ENCODE assay signal across 13 mouse cellular contexts in the genomic region with DNA sequence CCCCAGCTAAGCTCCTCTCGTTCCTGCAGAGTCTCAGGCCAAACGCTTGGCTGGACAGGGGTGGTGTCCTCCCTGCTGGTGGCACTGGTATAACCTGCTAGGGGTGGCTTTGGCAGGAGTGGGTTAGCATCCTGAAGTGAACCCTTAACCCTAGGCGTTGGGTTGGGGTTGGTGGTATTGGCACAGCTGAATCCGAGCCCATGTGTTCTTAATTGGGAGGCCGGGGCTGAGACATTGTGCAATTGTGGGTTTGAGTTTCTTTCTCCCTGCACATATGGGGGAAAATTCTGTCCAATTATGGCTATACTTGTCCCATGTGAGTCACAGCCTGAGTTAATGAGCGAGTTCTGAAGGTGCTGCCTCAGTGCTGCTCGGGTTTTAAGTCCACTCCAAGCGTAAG. TPM values are rescaled to one million over a fixed set of nuclear protein-coding genes. Genes with fewer than 3 reads are reported as not detected.
DNase-seq lines count a peak whose midpoint lies in the region; ATAC-seq lines count a peak whose summit lies in the region.
"Had no signal": no experiment of that assay in that cellular context is flagged by ENCODE, and none has a peak within 500 bp of the region (broad histone marks: within the 10 kb centered on the region; RNA-seq: fewer than 3 reads in every experiment).

No protein-coding gene starts in this region.

- no peaks in the 10 kb centered on the region for H3K27me3 ChIP-seq in kidney, embryonic 15.5 days
- H3K27me3 ChIP-seq in kidney, embryonic 16.5 days (ENCODE audit: insufficient read depth, low read length): no peaks in the 10 kb centered on the region
- H3K27me3 ChIP-seq in stomach, embryonic 15.5 days (replicated peaks): no peaks in the 10 kb centered on the region
- H3K27me3 ChIP-seq: midbrain, embryonic 12.5 days had no signal

- 59% methylated on average over 8 of the region's 8 CpGs for WGBS in kidney, embryonic 15.5 days
- WGBS in kidney, embryonic 16.5 days: 54% methylated on average over 8 of the region's 8 CpGs
- WGBS in stomach, embryonic 15.5 days: 55% methylated on average over 8 of the region's 8 CpGs

- ATAC-seq in kidney, embryonic 15.5 days (replicated peaks; ENCODE audit: low FRiP score): peak; percentile 52
- no peak for ATAC-seq in kidney, embryonic 16.5 days (ENCODE audit: low FRiP score, low TSS enrichment)
- no peak for ATAC-seq in stomach, embryonic 15.5 days (ENCODE audit: insufficient read depth, low FRiP score, low read depth)

- no peaks in the 10 kb centered on the region for H3K36me3 ChIP-seq in kidney, embryonic 15.5 days
- H3K36me3 ChIP-seq in kidney, embryonic 16.5 days (ENCODE audit: insufficient read depth, low read length): no peaks in the 10 kb centered on the region
- no peaks in the 10 kb centered on the region for H3K36me3 ChIP-seq in stomach, embryonic 15.5 days
- H3K36me3 ChIP-seq: midbrain, embryonic 12.5 days had no signal

- DNase-seq in adipocyte (ENCODE audit: low spot score): peak; percentile 64
- peak; percentile 79 for DNase-seq in fibroblast of lung, adult 2 months (ENCODE audit: low read depth)
- DNase-seq in kidney, postnatal 10 days: no peak
- DNase-seq in adrenal gland, postnatal 4 days (ENCODE audit: low spot score in 2 of 2): no peak
- DNase-seq: adrenal gland, postnatal 25 days; cerebellum, adult 2 months; gastrocnemius, postnatal 10 days; thymus, postnatal 25 days had no signal

- no peak overlapping the region for H3K9ac ChIP-seq in kidney, embryonic 15.5 days
- no peak overlapping the region for H3K9ac ChIP-seq in kidney, embryonic 16.5 days (replicated peaks; ENCODE audit: low read length)
- H3K9ac ChIP-seq in stomach, embryonic 15.5 days: no peak overlapping the region
- H3K9ac ChIP-seq: midbrain, embryonic 12.5 days had no signal

- no peak overlapping the region for H3K27ac ChIP-seq in kidney, embryonic 15.5 days
- H3K27ac ChIP-seq in kidney, embryonic 16.5 days (ENCODE audit: low read length): no peak overlapping the region
- peak overlapping the region; percentile 40; the same call in 1 of the 2 replicates for H3K27ac ChIP-seq in stomach, embryonic 15.5 days
- H3K27ac ChIP-seq: kidney, postnatal 0 days; midbrain, embryonic 12.5 days had no signal

- no peaks in the 10 kb centered on the region for H3K9me3 ChIP-seq in kidney, embryonic 15.5 days (replicated peaks)
- no peaks in the 10 kb centered on the region for H3K9me3 ChIP-seq in kidney, embryonic 16.5 days (ENCODE audit: low read length)
- no peaks in the 10 kb centered on the region for H3K9me3 ChIP-seq in stomach, embryonic 15.5 days
- H3K9me3 ChIP-seq: midbrain, embryonic 12.5 days had no signal

- H3K4me2 ChIP-seq in kidney, embryonic 15.5 days: no peak overlapping the region
- H3K4me2 ChIP-seq in kidney, embryonic 16.5 days (replicated peaks; ENCODE audit: low read depth, low read length): no peak overlapping the region
- no peak overlapping the region for H3K4me2 ChIP-seq in stomach, embryonic 15.5 days
- H3K4me2 ChIP-seq: midbrain, embryonic 12.5 days had no signal

- no peak overlapping the region for H3K4me3 ChIP-seq in kidney, embryonic 15.5 days (replicated peaks)
- no peak overlapping the region for H3K4me3 ChIP-seq in kidney, embryonic 16.5 days (ENCODE audit: low read length)
- H3K4me3 ChIP-seq in stomach, embryonic 15.5 days (replicated peaks): no peak overlapping the region
- H3K4me3 ChIP-seq: midbrain, embryonic 12.5 days had no signal

- H3K4me1 ChIP-seq in kidney, embryonic 15.5 days: peaks cover 75% of the 10 kb centered on the region
- peaks cover 69% of the 10 kb centered on the region for H3K4me1 ChIP-seq in kidney, embryonic 16.5 days (ENCODE audit: insufficient read depth, low read length)
- H3K4me1 ChIP-seq in stomach, embryonic 15.5 days: peaks cover 50% of the 10 kb centered on the region

RNA-seq across cellular contexts. Expression of gene Ryk, which starts 7.8 kb away (rescaled TPM):
- polyA plus RNA-seq in kidney, embryonic 15.5 days (2015; fragmentation: Nextera tagmentation; extraction: Ambion mirVana): 19.7 and 19.8 TPM in 2 replicates
- polyA plus RNA-seq in kidney, embryonic 16.5 days (2015; fragmentation: Nextera tagmentation; extraction: Ambion mirVana): 17.0 and 18.5 TPM in 2 replicates
- polyA plus RNA-seq in stomach, embryonic 15.5 days (2015; fragmentation: Nextera tagmentation; extraction: Ambion mirVana): 23.1 and 29.6 TPM in 2 replicates
- total RNA-seq in adrenal gland, postnatal 4 days (2021): 10 to 100 TPM; 63.2 to 64.9 TPM

Comparison
In these comparisons a context has a peak if more than half of its experiments do, and no peak if none do; other contexts are left out.
1. DNase-seq: peak in adipocyte (single experiment) and fibroblast of lung, adult 2 months (single experiment); none in kidney, postnatal 10 days (single experiment) and adrenal gland, postnatal 4 days (0 of 2).